Mouse (Mus musculus) intestine, postnatal 0 days (tissue): Measurements from ENCODE around the gene Jkamp. TPM values are rescaled to one million over a fixed set of nuclear protein-coding genes. Genes with fewer than 3 reads are reported as not detected.

Source experiments
- ATAC-seq: fragments of 200-750 bp; cut with Nextera tagmentation; 2 replicates; pipeline ENCODE4 v1.8.0; 2017; ENCODE audit warnings: mild to moderate bottlenecking, moderate TSS enrichment, moderate library complexity
- H3K27ac ChIP-seq: fragments of 300-500 bp; sonication (generic); 2 replicates; pipeline ENCODE4 v1.5.1; 2014; ENCODE audit warnings: mild to moderate bottlenecking, low read depth, low read length, moderate library complexity
- H3K27me3 ChIP-seq: fragments of 300-500 bp; sonication (generic); replicated peaks from 2 replicates; pipeline ENCODE4 v1.6.1; 2014; ENCODE audit warnings: low read length, mixed read lengths; ENCODE audit not compliant: control insufficient read depth, insufficient read depth
- H3K36me3 ChIP-seq: fragments of 300-500 bp; sonication (generic); 2 replicates; pipeline ENCODE4 v1.6.1; 2014; ENCODE audit warnings: mild to moderate bottlenecking, moderate library complexity; ENCODE audit not compliant: control insufficient read depth, insufficient read depth
- H3K4me1 ChIP-seq: fragments of 300-500 bp; sonication (generic); replicated peaks from 2 replicates; pipeline ENCODE4 v1.6.1; 2014; ENCODE audit warnings: antibody characterized with exemption, low read length, mixed read lengths; ENCODE audit not compliant: control insufficient read depth, insufficient read depth
- H3K4me2 ChIP-seq: fragments of 300-500 bp; sonication (generic); replicated peaks from 2 replicates; pipeline ENCODE4 v1.6.1; 2014; ENCODE audit warnings: low read depth, mild to moderate bottlenecking, moderate library complexity
- H3K4me3 ChIP-seq: fragments of 300-500 bp; sonication (generic); 2 replicates; pipeline ENCODE4 v1.5.1; 2014; ENCODE audit warnings: low read depth, low read length
- H3K9ac ChIP-seq: fragments of 300-500 bp; sonication (generic); 2 replicates; pipeline ENCODE4 v1.6.1; 2014; ENCODE audit warnings: mild to moderate bottlenecking, low read depth, low read length
- H3K9me3 ChIP-seq: fragments of 300-500 bp; sonication (generic); 2 replicates; pipeline ENCODE4 v1.6.1; 2016; ENCODE audit warnings: mixed run types; ENCODE audit not compliant: control insufficient read depth
- CTCF ChIP-seq: sonication (generic); IDR thresholded peaks from 2 replicates; pipeline ENCODE4 v1.5.1; 2016; ENCODE audit warnings: low read depth, mild to moderate bottlenecking, control low read depth, antibody characterized with exemption, moderate library complexity
- WGBS: fragments of 180-500 bp; shearing (Covaris S2); extraction: QIAGEN DNeasy Blood & Tissue Kit; methylation state at CpG from one replicate; pipeline ENCODE4 v1.1.7; 2014; 5-methylcytosine and 5-hydroxymethylcytosine counted together
- polyA plus RNA-seq: library from polyadenylated mRNA; unstranded; fragments of >200 nt; fragmentation: Nextera tagmentation; extraction: Ambion mirVana; gene quantifications from 2 replicates; pipeline ENCODE4 v1.2.1, GENCODE M21; 2015

Jkamp gene
- polyA plus RNA-seq, 1 experiment from 2014 or later, result 41.3 TPM

GRCm38 (mm10) chr12:72084261-72085023 lies 947 bp upstream of the Jkamp start:
- 2% methylated on average over 46 of the region's 46 CpGs for WGBS
- Histone ChIP-seq H3K9me3 (no peaks in the 10 kb centered on the region), H3K36me3 (no peaks in the 10 kb centered on the region), H3K4me3 (peak overlapping the region; percentile 76), H3K4me1 (0 out of 2 replicates have a peak, but pooled peaks cover 4% of the 10 kb centered on the region), H3K4me2 (peak overlapping the region; percentile 92), H3K9ac (peak overlapping the region; percentile 72), H3K27me3 (no peaks in the 10 kb centered on the region), H3K27ac (peak overlapping the region; percentile 94)
- no peak for TF ChIP-seq CTCF
- ATAC-seq, result peak; percentile 25

DNA sequence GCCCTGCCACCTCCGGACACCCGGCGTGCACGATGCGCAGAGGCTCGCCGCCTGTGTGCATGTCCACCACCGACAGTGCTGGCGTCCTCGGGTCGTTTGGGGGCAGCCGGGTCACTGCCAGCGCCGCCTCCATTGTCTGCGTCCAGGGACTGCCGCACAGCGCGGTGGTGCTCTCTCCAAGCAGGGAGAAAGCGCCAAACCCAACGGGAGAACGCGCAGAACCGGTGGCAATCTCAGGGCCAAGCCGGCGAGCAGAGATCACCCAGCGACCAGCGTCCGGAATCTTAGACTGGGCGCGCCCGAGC lies 413 bp upstream of the Jkamp start:
- no peaks in the 10 kb centered on the region for H3K27me3 ChIP-seq
- WGBS, result under 1% methylated on average over 31 of the region's 31 CpGs
- no peaks in the 10 kb centered on the region for H3K9me3 ChIP-seq
- peak overlapping the region; percentile 92 for H3K4me2 ChIP-seq
- peak overlapping the region; percentile 94 for H3K27ac ChIP-seq
- ATAC-seq, result no peak; the same call in 1 of the 2 replicates
- H3K36me3 ChIP-seq, result 0 out of 2 replicates have a peak, but pooled peaks cover 3% of the 10 kb centered on the region
- 0 out of 2 replicates have a peak, but pooled peaks cover 4% of the 10 kb centered on the region for H3K4me1 ChIP-seq
- peak; percentile 8; the same call in 1 of the 2 replicates for TF ChIP-seq CTCF
- H3K4me3 ChIP-seq, result peak overlapping the region; percentile 76
- peak overlapping the region; percentile 72 for H3K9ac ChIP-seq

GRCm38 (mm10) chr12:72086166-72086825 lies 907 bp downstream of the Jkamp start:
- H3K4me2 ChIP-seq, result peak overlapping the region; percentile 74
- H3K9me3 ChIP-seq, result no peaks in the 10 kb centered on the region
- under 1% methylated on average over 18 of the region's 18 CpGs for WGBS

GRCm38 (mm10) chr12:72089802-72090201 lies 4.4 kb downstream of the Jkamp start:
- TF ChIP-seq CTCF, result no peak

More at GRCm38 (mm10) chr12:72086166-72086825, 907 bp downstream of the Jkamp start:
- ATAC-seq, result peak; percentile 15
- H3K36me3 ChIP-seq, result peaks cover 11% of the 10 kb centered on the region; the same call in 1 of the 2 replicates
- H3K9ac ChIP-seq, result peak overlapping the region; percentile 74
- peak overlapping the region; percentile 94 for H3K27ac ChIP-seq
- peak overlapping the region; percentile 76 for H3K4me3 ChIP-seq
- no peaks in the 10 kb centered on the region for H3K27me3 ChIP-seq
- 0 out of 2 replicates have a peak, but pooled peaks cover 4% of the 10 kb centered on the region for H3K4me1 ChIP-seq
- TF ChIP-seq CTCF, result no peak; the same call in 1 of the 2 replicates

GRCm38 (mm10) chr12:72096966-72097365 lies 11.6 kb downstream of the Jkamp start:
- no peak for TF ChIP-seq CTCF
- H3K4me2 ChIP-seq, result no peak overlapping the region
- no peak overlapping the region for H3K27ac ChIP-seq
- ATAC-seq, result no peak
- H3K9ac ChIP-seq, result no peak overlapping the region
- H3K27me3 ChIP-seq, result no peaks in the 10 kb centered on the region
- H3K4me1 ChIP-seq, result no peaks in the 10 kb centered on the region
- H3K9me3 ChIP-seq, result no peaks in the 10 kb centered on the region
- WGBS, result 96% methylated on average over 8 of the region's 8 CpGs
- H3K36me3 ChIP-seq, result peaks cover 73% of the 10 kb centered on the region
- H3K4me3 ChIP-seq, result no peak overlapping the region

More at GRCm38 (mm10) chr12:72089802-72090201, 4.4 kb downstream of the Jkamp start:
- H3K27ac ChIP-seq, result no peak overlapping the region
- WGBS, result 75% methylated on average over 4 of the region's 4 CpGs
- H3K4me1 ChIP-seq, result 0 out of 2 replicates have a peak, but pooled peaks cover 4% of the 10 kb centered on the region
- H3K9me3 ChIP-seq, result no peaks in the 10 kb centered on the region
- H3K36me3 ChIP-seq, result peaks cover 44% of the 10 kb centered on the region
- ATAC-seq, result no peak
- H3K9ac ChIP-seq, result no peak overlapping the region
- H3K4me2 ChIP-seq, result no peak overlapping the region
- H3K4me3 ChIP-seq, result no peak overlapping the region
- H3K27me3 ChIP-seq, result no peaks in the 10 kb centered on the region

DNA sequence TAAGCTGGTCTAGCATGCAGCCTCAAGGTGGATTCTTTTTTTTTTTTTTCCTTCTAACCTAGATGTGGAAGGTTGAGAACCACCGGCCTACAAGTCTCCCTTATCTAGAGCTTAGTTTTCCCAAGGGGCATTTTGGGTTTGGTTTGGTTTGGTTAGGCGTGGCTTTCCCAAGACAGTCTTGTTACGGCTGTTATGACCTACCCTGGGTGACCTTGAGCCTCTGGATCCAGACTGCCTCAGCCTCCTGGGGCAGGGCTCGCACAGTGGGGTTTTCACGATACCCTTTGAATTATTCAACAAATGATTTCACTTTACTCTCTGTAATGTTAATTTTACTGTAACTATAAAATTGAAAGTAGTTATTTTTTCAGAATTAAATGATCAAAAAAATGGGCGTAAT lies 17.4 kb downstream of the Jkamp start:
- Histone ChIP-seq H3K4me2 (no peak overlapping the region), H3K9ac (no peak overlapping the region), H3K4me3 (no peak overlapping the region), H3K36me3 (peaks cover 20% of the 10 kb centered on the region), H3K27me3 (no peaks in the 10 kb centered on the region), H3K27ac (no peak overlapping the region), H3K9me3 (no peaks in the 10 kb centered on the region), H3K4me1 (no peaks in the 10 kb centered on the region)
- WGBS, result 76% methylated on average over 6 of the region's 6 CpGs
- TF ChIP-seq CTCF, result no peak
- ATAC-seq, result no peak
